Mouse (Mus musculus): ENCODE measurements around the gene Smim23. TPM values are rescaled to one million over a fixed set of nuclear protein-coding genes. Genes with fewer than 3 reads are reported as not detected.

The Smim23 gene
- total RNA-seq (2014; rRNA removed) (not detected in 2 replicates), polyA plus RNA-seq (2015; fragmentation: Nextera tagmentation; extraction: Ambion mirVana) (not detected in 2 replicates)

- ATAC-seq (ENCODE audit: low FRiP score): no peak
- no peak within 1 kb of the TSS for H3K9ac ChIP-seq (replicated peaks; ENCODE audit: low read length, poor library complexity, severe bottlenecking)
- H3K4me2 ChIP-seq (ENCODE audit: low read depth, low read length, poor library complexity, severe bottlenecking): no peak within 1 kb of the TSS
- H3K27me3 ChIP-seq (ENCODE audit: insufficient read depth, low read length): no peaks in the 10 kb centered on the region
- no peak for TF ChIP-seq CTCF (IDR thresholded peaks at IDR 0.05)
- DNase-seq (ENCODE audit: low spot score): no peak
- H3K4me3 ChIP-seq (ENCODE audit: low read depth, low read length): no peak within 1 kb of the TSS
- no peaks in the 10 kb centered on the region for H3K4me1 ChIP-seq (ENCODE audit: insufficient read depth, low read length)
- H3K9me3 ChIP-seq (ENCODE audit: low read length): no peaks in the 10 kb centered on the region
- WGBS: 96% methylated on average over 1 of the region's 1 CpGs
- no peak within 1 kb of the TSS for H3K27ac ChIP-seq (ENCODE audit: low read depth, low read length)
- no peaks in the 10 kb centered on the region for H3K36me3 ChIP-seq (ENCODE audit: insufficient read depth, low read length)
These were observed at the start of gene Smim23 for GRCm38 (mm10) chr11:32824505-32824904. Gene Smim23, minus strand, starts transcription at chr11:32824605.

GRCm38 (mm10) chr11:32868619-32869383 is 44.4 kb upstream of the Smim23 start:
- no peak for ATAC-seq (ENCODE audit: low FRiP score)
- H3K27me3 ChIP-seq (ENCODE audit: insufficient read depth, low read length): no peaks in the 10 kb centered on the region
- H3K9ac ChIP-seq (replicated peaks; ENCODE audit: low read length, poor library complexity, severe bottlenecking): no peak overlapping the region
- H3K4me1 ChIP-seq (ENCODE audit: insufficient read depth, low read length): no peaks in the 10 kb centered on the region
- DNase-seq (ENCODE audit: low spot score): no peak
- 87% methylated on average over 10 of the region's 10 CpGs for WGBS
- TF ChIP-seq CTCF (IDR thresholded peaks at IDR 0.05): 0 out of 2 replicates have a peak, but pooled peaks have one; percentile 6
- H3K9me3 ChIP-seq (ENCODE audit: low read length): no peaks in the 10 kb centered on the region
- no peaks in the 10 kb centered on the region for H3K36me3 ChIP-seq (ENCODE audit: insufficient read depth, low read length)
- no peak overlapping the region for H3K27ac ChIP-seq (ENCODE audit: low read depth, low read length)
- no peak overlapping the region for H3K4me2 ChIP-seq (ENCODE audit: low read depth, low read length, poor library complexity, severe bottlenecking)
- no peak overlapping the region for H3K4me3 ChIP-seq (ENCODE audit: low read depth, low read length)

GRCm38 (mm10) chr11:32864615-32865014 is 40.2 kb upstream of the Smim23 start:
- no peaks in the 10 kb centered on the region for H3K9me3 ChIP-seq (ENCODE audit: low read length)
- no peaks in the 10 kb centered on the region for H3K36me3 ChIP-seq (ENCODE audit: insufficient read depth, low read length)
- TF ChIP-seq CTCF (IDR thresholded peaks at IDR 0.05): no peak
- peak; percentile 16 for DNase-seq (ENCODE audit: low spot score)
- H3K9ac ChIP-seq (replicated peaks; ENCODE audit: low read length, poor library complexity, severe bottlenecking): no peak overlapping the region
- H3K4me3 ChIP-seq (ENCODE audit: low read depth, low read length): no peak overlapping the region
- no peak for ATAC-seq (ENCODE audit: low FRiP score)
- H3K27ac ChIP-seq (ENCODE audit: low read depth, low read length): no peak overlapping the region
- H3K4me1 ChIP-seq (ENCODE audit: insufficient read depth, low read length): no peaks in the 10 kb centered on the region
- 84% methylated on average over 5 of the region's 5 CpGs for WGBS
- no peak overlapping the region for H3K4me2 ChIP-seq (ENCODE audit: low read depth, low read length, poor library complexity, severe bottlenecking)
- H3K27me3 ChIP-seq (ENCODE audit: insufficient read depth, low read length): no peaks in the 10 kb centered on the region

GRCm38 (mm10) chr11:32857418-32857879 is 33.0 kb upstream of the Smim23 start:
- DNase-seq (ENCODE audit: low spot score) (peak; percentile 51), ATAC-seq (ENCODE audit: low FRiP score) (no peak)
- H3K36me3 ChIP-seq (ENCODE audit: insufficient read depth, low read length): no peaks in the 10 kb centered on the region
- no peaks in the 10 kb centered on the region for H3K27me3 ChIP-seq (ENCODE audit: insufficient read depth, low read length)
- no peaks in the 10 kb centered on the region for H3K4me1 ChIP-seq (ENCODE audit: insufficient read depth, low read length)
- H3K4me2 ChIP-seq (ENCODE audit: low read depth, low read length, poor library complexity, severe bottlenecking): no peak overlapping the region
- no peak overlapping the region for H3K27ac ChIP-seq (ENCODE audit: low read depth, low read length)
- 32% methylated on average over 8 of the region's 8 CpGs for WGBS
- H3K9ac ChIP-seq (replicated peaks; ENCODE audit: low read length, poor library complexity, severe bottlenecking): no peak overlapping the region
- no peaks in the 10 kb centered on the region for H3K9me3 ChIP-seq (ENCODE audit: low read length)
- H3K4me3 ChIP-seq (ENCODE audit: low read depth, low read length): no peak overlapping the region
- TF ChIP-seq CTCF (IDR thresholded peaks at IDR 0.05): no peak

GRCm38 (mm10) chr11:32846682-32847222 is 22.3 kb upstream of the Smim23 start:
- Histone ChIP-seq H3K36me3 (ENCODE audit: insufficient read depth, low read length) (no peaks in the 10 kb centered on the region), H3K4me1 (ENCODE audit: insufficient read depth, low read length) (no peaks in the 10 kb centered on the region), H3K9me3 (ENCODE audit: low read length) (no peaks in the 10 kb centered on the region), H3K4me2 (ENCODE audit: low read depth, low read length, poor library complexity, severe bottlenecking) (no peak overlapping the region), H3K27ac (ENCODE audit: low read depth, low read length) (no peak overlapping the region), H3K27me3 (ENCODE audit: insufficient read depth, low read length) (no peaks in the 10 kb centered on the region), H3K4me3 (ENCODE audit: low read depth, low read length) (no peak overlapping the region), H3K9ac (replicated peaks; ENCODE audit: low read length, poor library complexity, severe bottlenecking) (no peak overlapping the region)
- 77% methylated on average over 20 of the region's 20 CpGs for WGBS
- no peak for TF ChIP-seq CTCF (IDR thresholded peaks at IDR 0.05)
- no peak for DNase-seq (ENCODE audit: low spot score)
- ATAC-seq (ENCODE audit: low FRiP score): no peak

GRCm38 (mm10) chr11:32841169-32841568 is 16.8 kb upstream of the Smim23 start:
- DNase-seq (ENCODE audit: low spot score): no peak
- H3K4me2 ChIP-seq (ENCODE audit: low read depth, low read length, poor library complexity, severe bottlenecking): no peak overlapping the region
- no peaks in the 10 kb centered on the region for H3K36me3 ChIP-seq (ENCODE audit: insufficient read depth, low read length)
- H3K4me1 ChIP-seq (ENCODE audit: insufficient read depth, low read length): no peaks in the 10 kb centered on the region
- WGBS: 89% methylated on average over 5 of the region's 5 CpGs
- no peak overlapping the region for H3K4me3 ChIP-seq (ENCODE audit: low read depth, low read length)
- no peaks in the 10 kb centered on the region for H3K27me3 ChIP-seq (ENCODE audit: insufficient read depth, low read length)
- no peak overlapping the region for H3K9ac ChIP-seq (replicated peaks; ENCODE audit: low read length, poor library complexity, severe bottlenecking)
- H3K27ac ChIP-seq (ENCODE audit: low read depth, low read length): no peak overlapping the region
- H3K9me3 ChIP-seq (ENCODE audit: low read length): no peaks in the 10 kb centered on the region
- no peak for TF ChIP-seq CTCF (IDR thresholded peaks at IDR 0.05)
- ATAC-seq (ENCODE audit: low FRiP score): no peak

All from midbrain, postnatal 0 days (tissue).